Mouse (Mus musculus) mature B cell (primary cell): ENCODE data around the gene Zzz3.

ENCODE experiments used
- in situ Hi-C: fragments of 300-500 bp; cut with MboI; formaldehyde crosslinking; loops from 2 replicates; pipeline ENCODE4 v1.14.3; 2019

Zzz3 gene

GRCm38 (mm10) chr3:152494667-152495360 lies 99.5 kb downstream of the Zzz3 start:
- in situ Hi-C loops: no loop called here

- in situ Hi-C loops: no loop called here
These were observed 100.2 kb downstream of the Zzz3 start for GRCm38 (mm10) chr3:152495415-152495898.

- in situ Hi-C loops: no loop called here
These were observed 101.8 kb downstream of the Zzz3 start for GRCm38 (mm10) chr3:152497084-152497483.

GRCm38 (mm10) chr3:152497842-152498241 lies 102.6 kb downstream of the Zzz3 start:
- in situ Hi-C loops: no loop called here

GRCm38 (mm10) chr3:152498968-152499696 lies 103.9 kb downstream of the Zzz3 start:
- in situ Hi-C loops: no loop called here

GRCm38 (mm10) chr3:152507900-152508299 lies 112.6 kb downstream of the Zzz3 start:
- in situ Hi-C loops: no loop called here

GRCm38 (mm10) chr3:152508419-152508993 lies 113.2 kb downstream of the Zzz3 start:
- in situ Hi-C loops: no loop called here

- in situ Hi-C loops: no loop called here
These were observed 114.0 kb downstream of the Zzz3 start for GRCm38 (mm10) chr3:152509268-152509667.
